Mouse (Mus musculus): ENCODE results near the gene Cdr1. TPM values are rescaled to one million over a fixed set of nuclear protein-coding genes. Genes with fewer than 3 reads are reported as not detected.

Cdr1 gene
- total and polyA plus RNA-seq, 3 experiments, result not detected

DNA sequence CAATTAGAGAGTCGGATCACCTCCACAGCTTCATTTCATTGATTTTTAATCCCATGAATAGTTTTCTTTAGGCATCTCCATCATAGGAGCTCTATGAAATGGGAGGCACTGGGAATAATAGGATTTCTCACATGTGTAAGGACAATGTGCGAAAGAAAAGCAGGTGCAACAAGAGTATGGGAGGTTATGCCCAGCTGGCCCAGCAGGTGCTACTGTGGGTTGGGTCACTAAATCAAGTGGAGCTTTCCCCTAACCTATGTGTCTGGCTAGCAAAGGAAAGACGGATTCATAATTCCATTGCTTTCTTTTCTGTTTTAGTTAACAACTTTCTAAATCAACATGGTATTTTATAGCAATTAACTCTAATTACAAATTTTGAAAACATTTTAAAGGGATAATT is 31.1 kb downstream of the Cdr1 start:
- Histone ChIP-seq H3K27me3 (ENCODE audit: control insufficient read depth in 1 of 2, insufficient read depth in 2 of 2, low read length in 2 of 2) (no peaks in the 10 kb centered on the region), H3K4me3 (ENCODE audit: control insufficient read depth in 1 of 2, insufficient read depth in 1 of 2, low read depth in 2 of 2, low read length in 2 of 2) (no peak overlapping the region), H3K27ac (ENCODE audit: control insufficient read depth, low read depth, low read length) (no peak overlapping the region), H3K9ac (ENCODE audit: control insufficient read depth, low read depth, low read length, poor library complexity, severe bottlenecking) (no peak overlapping the region), H3K79me2 (ENCODE audit: control insufficient read depth, insufficient read depth, low read length, poor library complexity) (no peaks in the 10 kb centered on the region), H3K36me3 (ENCODE audit: control insufficient read depth in 1 of 2, insufficient read depth in 2 of 2, low read length in 2 of 2) (no peaks in the 10 kb centered on the region), H3K4me1 (ENCODE audit: control insufficient read depth in 1 of 2, insufficient read depth in 2 of 2, low read length in 2 of 2) (no peaks in the 10 kb centered on the region), H3K9me3 (replicated peaks; ENCODE audit: insufficient read depth, low read length) (no peaks in the 10 kb centered on the region)
- no peak for DNase-seq (ENCODE audit: low read depth, low spot score)
- no peak for TF ChIP-seq ETS1 (IDR thresholded peaks at IDR 0.05; ENCODE audit: low read depth, low read length)
- no peak for TF ChIP-seq ZKSCAN1 (IDR thresholded peaks at IDR 0.05; ENCODE audit: low read depth, low read length)
- TF ChIP-seq SMC3 (IDR thresholded peaks at IDR 0.05; ENCODE audit: low read depth, low read length), result no peak
- no peak for TF ChIP-seq TAL1 (IDR thresholded peaks at IDR 0.05; ENCODE audit: low read length)
- TF ChIP-seq USF2 (IDR thresholded peaks at IDR 0.05; ENCODE audit: borderline replicate concordance in 1 of 2, insufficient read depth in 1 of 2, low read depth in 1 of 2, low read length in 2 of 2), result no peak
- TF ChIP-seq MYC (IDR thresholded peaks at IDR 0.05; ENCODE audit: low read depth, low read length), result no peak
- TF ChIP-seq NELFE (IDR thresholded peaks at IDR 0.05; ENCODE audit: low read depth, low read length), result no peak
- TF ChIP-seq RAD21 (IDR thresholded peaks at IDR 0.05; ENCODE audit: low read depth, low read length), result no peak
- TF ChIP-seq GABPA (IDR thresholded peaks at IDR 0.05; ENCODE audit: low read depth, low read length), result no peak
- TF ChIP-seq NRF1 (IDR thresholded peaks at IDR 0.05; ENCODE audit: insufficient read depth, low read depth, low read length, poor library complexity, severe bottlenecking), result no peak
- no peak for TF ChIP-seq ZMIZ1 (IDR thresholded peaks at IDR 0.05; ENCODE audit: low read depth, low read length)
- no peak for TF ChIP-seq E2F4 (IDR thresholded peaks at IDR 0.05; ENCODE audit: borderline replicate concordance, low read depth, low read length)
- TF ChIP-seq UBTF (IDR thresholded peaks at IDR 0.05; ENCODE audit: borderline replicate concordance, insufficient read depth, low read depth, low read length), result no peak

DNA sequence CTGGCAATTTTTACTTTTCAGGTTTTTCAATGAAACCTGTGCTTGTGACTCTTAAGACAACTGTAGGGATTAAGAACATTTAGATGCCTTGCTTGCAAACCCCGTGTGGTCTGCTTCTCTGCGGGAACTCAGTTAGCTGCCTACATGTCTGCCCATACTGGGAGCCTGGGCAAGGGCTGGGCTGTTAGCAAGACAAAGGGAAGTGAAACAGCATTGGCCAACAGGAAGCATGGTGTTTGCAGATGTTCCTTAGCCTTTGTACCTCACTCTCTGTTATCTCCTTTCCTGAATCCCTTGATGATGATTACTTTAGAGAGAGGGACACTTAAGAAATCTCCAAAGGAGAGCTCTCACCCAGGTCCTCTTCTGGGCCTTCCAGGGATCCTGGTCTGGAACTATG is 38.8 kb downstream of the Cdr1 start:
- TF ChIP-seq ZMIZ1 (IDR thresholded peaks at IDR 0.05; ENCODE audit: low read depth, low read length) (no peak), ETS1 (IDR thresholded peaks at IDR 0.05; ENCODE audit: low read depth, low read length) (no peak), USF2 (IDR thresholded peaks at IDR 0.05; ENCODE audit: borderline replicate concordance in 1 of 2, insufficient read depth in 1 of 2, low read depth in 1 of 2, low read length in 2 of 2) (no peak), RCOR1 (IDR thresholded peaks at IDR 0.05; ENCODE audit: low read depth, low read length) (no peak), GATA1 (IDR thresholded peaks at IDR 0.05; ENCODE audit: low read depth, low read length) (no peak), EP300 (IDR thresholded peaks at IDR 0.05; ENCODE audit: low read depth in 1 of 2, low read length in 2 of 2) (no peak), ZKSCAN1 (IDR thresholded peaks at IDR 0.05; ENCODE audit: low read depth, low read length) (no peak), MAX (IDR thresholded peaks at IDR 0.05; ENCODE audit: low read length) (no peak), MEF2A (IDR thresholded peaks at IDR 0.05; ENCODE audit: extremely low read depth, insufficient replicate concordance, low read depth, low read length, poor library complexity, severe bottlenecking) (no peak), BHLHE40 (IDR thresholded peaks at IDR 0.05; ENCODE audit: borderline replicate concordance, low read depth, low read length) (no peak), MYC (IDR thresholded peaks at IDR 0.05; ENCODE audit: low read depth, low read length) (no peak), SIN3A (IDR thresholded peaks at IDR 0.05; ENCODE audit: low read length) (no peak), MXI1 (IDR thresholded peaks at IDR 0.05; ENCODE audit: low read depth, low read length) (no peak), KAT2A (conservative IDR thresholded peaks at IDR 0.05; ENCODE audit: low read depth, low read length) (no peak), POLR2A (IDR thresholded peaks at IDR 0.05; ENCODE audit: control insufficient read depth in 1 of 2, insufficient read depth in 1 of 2, low read depth in 1 of 2, low read length in 2 of 2, poor library complexity in 1 of 2) (no peak), CHD1 (IDR thresholded peaks at IDR 0.05; ENCODE audit: low read depth, low read length) (no peak), TBP (IDR thresholded peaks at IDR 0.05; ENCODE audit: low read depth, low read length) (no peak), GABPA (IDR thresholded peaks at IDR 0.05; ENCODE audit: low read depth, low read length) (no peak), CTCF (IDR thresholded peaks at IDR 0.05 in 2 of 3, conservative IDR thresholded peaks at IDR 0.05 in 1 of 3; ENCODE audit: control insufficient read depth in 1 of 3, insufficient read depth in 1 of 3, low read depth in 2 of 3, low read length in 3 of 3, poor library complexity in 1 of 3, severe bottlenecking in 1 of 3) (no peak)
- H3K9ac ChIP-seq (ENCODE audit: control insufficient read depth, low read depth, low read length, poor library complexity, severe bottlenecking), result no peak overlapping the region
- H3K27ac ChIP-seq (ENCODE audit: control insufficient read depth, low read depth, low read length), result no peak overlapping the region
- H3K79me2 ChIP-seq (ENCODE audit: control insufficient read depth, insufficient read depth, low read length, poor library complexity), result no peaks in the 10 kb centered on the region
- H3K27me3 ChIP-seq (ENCODE audit: control insufficient read depth in 1 of 2, insufficient read depth in 2 of 2, low read length in 2 of 2), result no peaks in the 10 kb centered on the region
- no peak overlapping the region for H3K4me3 ChIP-seq (ENCODE audit: control insufficient read depth in 1 of 2, insufficient read depth in 1 of 2, low read depth in 2 of 2, low read length in 2 of 2)
- no peaks in the 10 kb centered on the region for H3K36me3 ChIP-seq (ENCODE audit: control insufficient read depth in 1 of 2, insufficient read depth in 2 of 2, low read length in 2 of 2)
- no peaks in the 10 kb centered on the region for H3K4me1 ChIP-seq (ENCODE audit: control insufficient read depth in 1 of 2, insufficient read depth in 2 of 2, low read length in 2 of 2)
- DNase-seq (ENCODE audit: low read depth, low spot score), result no peak
- no peaks in the 10 kb centered on the region for H3K9me3 ChIP-seq (replicated peaks; ENCODE audit: insufficient read depth, low read length)
